Mouse (Mus musculus) 3134 (cell line): ENCODE measurements around the gene Myf6.

Experiments
- DNase-seq: peaks from one replicate; pipeline ENCODE4 v3.0.0-alpha.2; 2011; ENCODE audit warnings: low spot score; ENCODE audit not compliant: insufficient read length; ENCODE audit errors: extremely low read depth

Gene Myf6

GRCm38 (mm10) chr10:107494568-107494967 is at the start of gene Myf6:
TSS of gene Myf6 (minus strand) at chr10:107494737.
- DNase-seq = no peak

DNA sequence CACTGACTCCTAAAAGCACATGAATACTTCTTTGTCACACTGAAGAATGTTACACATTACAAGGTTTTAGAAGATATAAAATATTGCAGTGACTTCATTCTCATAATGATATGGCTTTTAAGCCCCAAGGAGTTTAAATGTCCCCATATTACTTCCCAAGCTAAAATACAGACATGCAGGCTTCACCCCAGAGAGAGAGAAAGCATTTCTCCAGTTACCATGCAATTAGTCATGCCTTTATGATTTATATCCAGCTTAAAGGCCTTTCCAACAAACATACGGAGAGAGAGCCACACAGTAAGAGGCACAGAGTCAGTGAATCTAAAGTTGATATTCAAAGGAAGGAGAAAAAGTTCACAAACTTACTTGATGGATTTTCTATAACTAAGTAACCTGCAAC is 48.5 kb upstream of the Myf6 start:
- DNase-seq = no peak

DNA sequence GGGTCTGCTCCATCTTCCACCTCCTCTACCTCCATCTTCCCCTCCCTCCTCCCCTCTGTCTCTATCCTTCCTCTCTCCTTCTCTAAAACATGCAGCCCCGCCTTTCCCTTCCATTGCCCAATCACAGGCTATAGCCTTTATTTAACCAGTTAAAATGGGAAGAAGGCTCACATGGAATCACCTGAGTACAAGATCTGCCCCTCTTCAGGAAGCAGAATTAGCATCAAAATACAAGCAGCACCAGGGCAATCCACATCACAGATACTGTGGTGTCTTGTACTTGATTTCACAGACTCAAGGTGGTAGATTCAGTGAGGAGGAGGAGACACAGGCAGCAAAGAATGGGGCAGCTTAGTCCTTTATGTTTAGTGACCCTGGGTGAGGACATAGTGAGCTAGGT is 34.2 kb upstream of the Myf6 start:
- no peak for DNase-seq

GRCm38 (mm10) chr10:107519216-107519615 is 24.7 kb upstream of the Myf6 start:
- no peak for DNase-seq

- DNase-seq = no peak
These were observed 22.1 kb upstream of the Myf6 start for GRCm38 (mm10) chr10:107516641-107517040.

DNA sequence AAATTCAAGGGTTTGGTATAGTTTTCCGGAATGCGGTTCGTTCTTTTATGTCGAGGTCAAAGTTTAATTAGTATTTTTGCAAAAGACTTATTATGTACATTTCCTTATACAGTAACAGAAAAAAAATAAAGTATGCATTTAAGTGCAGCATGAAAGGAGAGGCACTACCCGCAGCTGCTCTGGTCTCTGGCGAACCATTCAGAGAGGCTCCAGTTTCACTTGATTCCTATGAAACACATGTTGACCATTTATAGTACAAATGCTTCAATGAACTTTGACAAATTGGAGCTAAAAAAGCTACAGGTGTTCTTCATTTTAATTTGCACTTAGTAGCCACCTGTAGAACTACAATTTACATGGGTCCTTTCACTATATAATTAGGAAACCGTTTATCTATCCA is 20.2 kb upstream of the Myf6 start:
- no peak for DNase-seq

- DNase-seq = no peak
These were observed 11.9 kb upstream of the Myf6 start for GRCm38 (mm10) chr10:107506397-107506796.

DNA sequence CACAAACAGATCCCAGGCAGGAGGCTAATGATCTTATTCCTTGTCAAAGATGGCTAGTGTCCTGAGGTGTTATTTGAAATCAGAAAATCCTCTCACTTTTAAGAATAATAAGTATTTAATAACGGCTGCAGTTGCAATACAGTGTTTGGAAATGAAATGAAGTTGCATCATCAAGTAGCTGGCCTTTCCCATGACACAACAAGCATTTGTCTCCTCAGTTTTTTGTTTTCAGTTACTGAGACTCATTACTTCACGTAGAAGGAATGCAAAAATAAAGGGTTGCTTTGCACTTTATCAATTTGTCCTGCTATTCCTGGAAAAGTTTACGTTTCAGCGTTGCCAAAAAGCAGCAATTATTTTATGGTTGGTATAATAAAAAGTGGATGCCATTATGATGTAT is 8.9 kb upstream of the Myf6 start:
- no peak for DNase-seq

GRCm38 (mm10) chr10:107502193-107502592 is 7.7 kb upstream of the Myf6 start:
- no peak for DNase-seq

- DNase-seq = peak; percentile 19
These were observed 5.1 kb upstream of the Myf6 start for GRCm38 (mm10) chr10:107499656-107500055.

GRCm38 (mm10) chr10:107496402-107496801 is 1.9 kb upstream of the Myf6 start:
- no peak for DNase-seq

DNA sequence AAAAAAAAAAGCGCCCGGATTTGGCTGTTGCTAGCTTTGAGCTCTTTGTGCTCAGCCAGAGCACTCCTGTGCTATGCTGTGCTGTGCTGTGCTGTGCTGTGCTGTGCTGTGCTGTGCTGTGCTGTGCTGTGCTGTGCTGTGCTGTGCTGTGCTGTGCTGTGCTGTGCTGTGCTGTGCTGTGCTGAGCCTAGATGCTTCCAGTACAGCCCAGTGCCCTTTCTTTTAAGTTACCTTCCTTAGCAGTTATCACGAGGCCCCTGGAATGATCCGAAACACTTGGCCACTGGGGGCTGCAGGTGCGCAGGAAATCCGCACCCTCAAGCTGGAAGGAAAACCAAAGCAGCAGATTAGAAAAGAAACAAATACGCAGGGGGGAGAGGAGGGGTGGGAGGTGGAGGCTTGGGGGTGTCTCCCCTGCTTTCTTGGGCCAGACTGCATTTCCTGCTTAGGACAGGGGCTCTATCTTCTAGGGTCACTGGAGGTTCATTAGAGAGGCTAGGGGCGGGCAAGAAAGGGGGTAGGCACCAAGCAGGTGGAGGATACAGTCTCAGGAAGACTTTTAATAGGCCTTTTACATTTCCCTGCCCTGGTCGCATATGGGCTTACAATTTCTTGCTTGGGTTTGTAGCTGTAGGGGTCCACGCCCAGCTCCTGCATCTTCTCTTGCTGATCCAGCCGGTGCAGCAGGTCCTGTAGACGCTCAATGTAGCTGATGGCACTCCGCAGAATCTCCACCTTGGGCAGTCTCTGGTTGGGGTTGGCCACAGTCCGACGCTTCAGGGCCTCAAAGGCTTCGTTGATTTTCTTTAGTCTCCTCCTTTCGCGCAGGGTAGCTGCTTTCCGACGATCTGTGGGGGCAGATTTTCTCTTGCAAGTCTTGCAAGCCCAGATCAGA is 710 bp downstream of the Myf6 start:
- DNase-seq = no peak

DNA sequence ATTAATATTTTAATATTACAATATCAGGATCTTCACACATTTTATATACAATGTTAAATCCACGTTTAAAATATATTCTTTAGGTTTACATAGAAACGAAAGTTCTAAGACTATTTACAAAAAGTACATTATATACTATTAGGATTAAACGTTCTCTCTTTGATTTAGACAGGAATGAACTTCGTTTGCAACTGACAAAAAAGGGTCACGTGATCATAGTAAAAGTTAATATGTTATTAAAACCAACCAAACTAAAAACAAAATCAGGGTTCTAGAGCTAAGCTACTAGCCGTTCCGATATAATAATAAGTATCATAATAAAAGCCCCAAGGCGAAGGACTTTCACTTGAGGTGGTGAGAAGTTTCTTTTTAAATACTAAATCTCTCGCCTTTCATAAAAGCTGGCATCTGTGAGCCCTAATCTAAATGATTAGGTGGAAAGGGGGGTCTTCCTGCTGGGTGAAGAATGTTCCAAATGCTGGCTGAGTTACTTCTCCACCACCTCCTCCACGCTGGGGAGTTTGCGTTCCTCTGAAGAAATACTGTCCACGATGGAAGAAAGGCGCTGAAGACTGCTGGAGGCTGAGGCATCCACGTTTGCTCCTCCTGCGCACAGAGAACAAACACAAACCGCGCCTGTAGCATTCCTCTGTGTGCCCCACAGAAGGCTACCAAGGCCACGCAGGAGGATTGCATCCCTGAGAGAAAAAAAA is 1.5 kb downstream of the Myf6 start:
- no peak for DNase-seq

DNA sequence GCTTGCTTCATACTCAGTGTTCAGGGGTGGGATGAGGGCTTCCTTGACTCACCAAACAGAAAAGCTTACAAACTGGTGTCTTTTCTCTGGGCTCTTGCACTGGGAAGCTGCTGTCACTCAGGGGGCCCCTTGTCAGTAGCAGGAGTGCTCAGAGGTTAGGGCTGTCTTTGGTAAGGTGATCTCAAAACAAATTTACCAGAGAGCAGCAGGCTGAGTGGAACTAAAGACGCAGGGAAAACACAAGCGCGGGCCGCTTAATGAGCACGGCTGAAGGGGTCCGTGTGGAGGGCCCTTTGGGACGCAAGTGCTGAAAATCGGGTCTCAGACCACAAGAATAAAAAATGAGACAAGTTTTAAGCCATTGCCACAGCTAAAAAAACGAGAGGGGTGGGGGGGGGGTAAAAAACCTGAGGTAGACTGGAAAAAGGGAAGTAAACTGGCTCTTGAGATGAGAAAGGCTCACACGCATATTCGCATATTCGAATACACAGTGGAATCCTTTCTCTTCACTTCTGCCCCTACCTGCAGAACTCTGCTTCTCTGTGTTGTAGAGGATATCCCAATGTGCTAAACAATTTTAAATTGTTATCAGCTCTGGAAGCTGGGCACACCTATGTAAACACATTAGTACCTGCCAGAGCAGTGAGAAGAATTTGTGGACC is 5.8 kb downstream of the Myf6 start:
- no peak for DNase-seq

DNA sequence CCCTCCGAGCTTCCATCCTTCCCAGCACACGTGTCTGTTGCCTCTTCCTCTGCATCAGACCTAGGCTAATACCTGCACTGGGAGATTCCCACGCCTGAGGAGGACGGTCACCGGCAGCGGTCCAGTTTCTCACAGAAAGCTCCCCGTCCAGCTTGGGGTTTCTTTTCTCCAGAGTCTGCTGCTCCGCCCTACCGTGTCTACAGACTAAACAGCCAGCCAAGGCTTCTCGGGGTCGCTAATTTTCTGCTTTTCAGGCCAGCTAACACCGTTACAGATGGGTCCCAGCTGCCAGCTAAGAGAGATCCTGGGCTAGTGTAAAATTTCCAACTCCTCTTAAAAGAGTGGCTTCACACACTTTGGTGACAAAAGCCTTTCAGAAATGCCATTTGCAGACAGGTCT is 7.8 kb downstream of the Myf6 start:
- DNase-seq = no peak

GRCm38 (mm10) chr10:107485870-107486269 is 8.7 kb downstream of the Myf6 start, which contains the start of gene Myf5:
TSS of gene Myf5 (minus strand) at chr10:107486134.
- DNase-seq = no peak

- peak; percentile 13 for DNase-seq
These were observed 10.5 kb downstream of the Myf6 start for GRCm38 (mm10) chr10:107484050-107484449.

DNA sequence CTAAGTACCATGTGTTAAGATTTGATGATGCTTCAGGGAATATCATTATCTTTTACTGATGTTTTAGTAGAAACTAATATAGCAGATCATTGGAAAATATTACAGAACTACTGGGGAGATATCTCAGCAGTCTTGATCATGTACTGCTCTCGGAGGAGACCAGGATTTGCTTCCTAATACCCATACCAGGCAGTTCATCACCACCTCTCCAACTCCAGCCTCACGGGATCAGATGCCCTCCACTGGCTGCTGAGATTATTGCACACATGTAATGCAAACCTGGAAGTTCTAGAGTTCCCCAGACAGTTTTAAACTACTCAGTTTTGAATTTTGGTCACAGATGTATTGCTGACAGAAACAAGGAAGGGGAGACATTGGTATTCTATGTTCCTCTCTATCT is 21.0 kb downstream of the Myf6 start:
- no peak for DNase-seq

GRCm38 (mm10) chr10:107471712-107472111 is 22.8 kb downstream of the Myf6 start:
- DNase-seq = no peak

- no peak for DNase-seq
These were observed 26.7 kb downstream of the Myf6 start for GRCm38 (mm10) chr10:107467819-107468218.
